Mouse (Mus musculus) hindbrain, embryonic 16.5 days (tissue): ENCODE measurements around the gene Gpsm2. TPM values are rescaled to one million over a fixed set of nuclear protein-coding genes. Genes with fewer than 3 reads are reported as not detected.

Source experiments
- ATAC-seq: fragments of 200-750 bp; cut with Nextera tagmentation; 2 replicates; pipeline ENCODE4 v1.8.0; 2017; ENCODE audit warnings: moderate TSS enrichment, moderate library complexity
- H3K27ac ChIP-seq: fragments of 300-500 bp; sonication (generic); 2 replicates; pipeline ENCODE4 v1.5.1; 2014; ENCODE audit warnings: low read depth, mild to moderate bottlenecking, control low read depth, low read length, moderate library complexity
- H3K27me3 ChIP-seq: fragments of 300-500 bp; sonication (generic); replicated peaks from 2 replicates; pipeline ENCODE4 v1.6.1; 2014; ENCODE audit warnings: low read length; ENCODE audit not compliant: control insufficient read depth, insufficient read depth
- H3K36me3 ChIP-seq: fragments of 300-500 bp; sonication (generic); 2 replicates; pipeline ENCODE4 v1.6.1; 2014; ENCODE audit warnings: mild to moderate bottlenecking, low read length, moderate library complexity, mixed read lengths; ENCODE audit not compliant: control insufficient read depth, insufficient read depth
- H3K4me1 ChIP-seq: fragments of 300-500 bp; sonication (generic); 2 replicates; pipeline ENCODE4 v1.6.1; 2014; ENCODE audit warnings: low read depth, low read length; ENCODE audit not compliant: control insufficient read depth, insufficient read depth
- H3K4me2 ChIP-seq: fragments of 300-500 bp; sonication (generic); 2 replicates; pipeline ENCODE4 v1.6.1; 2014; ENCODE audit warnings: mild to moderate bottlenecking, low read length, control low read depth, moderate library complexity
- H3K4me3 ChIP-seq: fragments of 300-500 bp; sonication (generic); 2 replicates; pipeline ENCODE4 v1.5.1; 2014; ENCODE audit warnings: mild to moderate bottlenecking, low read length, control low read depth, moderate library complexity
- H3K9ac ChIP-seq: fragments of 300-500 bp; sonication (generic); 2 replicates; pipeline ENCODE4 v1.6.1; 2014; ENCODE audit warnings: low read depth, mild to moderate bottlenecking, control low read depth, low read length, moderate library complexity
- H3K9me3 ChIP-seq: fragments of 300-500 bp; sonication (generic); 2 replicates; pipeline ENCODE4 v1.6.1; 2014; ENCODE audit warnings: mild to moderate bottlenecking, low read length, moderate library complexity; ENCODE audit not compliant: control insufficient read depth
- WGBS: fragments of 180-500 bp; shearing (Covaris S2); extraction: QIAGEN DNeasy Blood & Tissue Kit; methylation state at CpG from one replicate; pipeline ENCODE4 v1.1.7; 2014; 5-methylcytosine and 5-hydroxymethylcytosine counted together
- polyA plus RNA-seq: library from polyadenylated mRNA; unstranded; fragments of >200 nt; fragmentation: Nextera tagmentation; extraction: Ambion mirVana; gene quantifications from 2 replicates; pipeline ENCODE4 v1.2.1, GENCODE M21; 2015

The Gpsm2 gene
- polyA plus RNA-seq, 1 experiment from 2014 or later, result 21.1 TPM

GRCm38 (mm10) chr3:108737761-108738160 is 15.7 kb upstream of the Gpsm2 start:
- Histone ChIP-seq H3K4me3 (no peak overlapping the region), H3K27me3 (no peaks in the 10 kb centered on the region), H3K36me3 (no peaks in the 10 kb centered on the region), H3K9ac (no peak overlapping the region), H3K4me1 (no peaks in the 10 kb centered on the region), H3K27ac (no peak overlapping the region), H3K9me3 (no peaks in the 10 kb centered on the region), H3K4me2 (no peak overlapping the region)
- ATAC-seq, result no peak
- 89% methylated on average over 3 of the region's 3 CpGs for WGBS

DNA sequence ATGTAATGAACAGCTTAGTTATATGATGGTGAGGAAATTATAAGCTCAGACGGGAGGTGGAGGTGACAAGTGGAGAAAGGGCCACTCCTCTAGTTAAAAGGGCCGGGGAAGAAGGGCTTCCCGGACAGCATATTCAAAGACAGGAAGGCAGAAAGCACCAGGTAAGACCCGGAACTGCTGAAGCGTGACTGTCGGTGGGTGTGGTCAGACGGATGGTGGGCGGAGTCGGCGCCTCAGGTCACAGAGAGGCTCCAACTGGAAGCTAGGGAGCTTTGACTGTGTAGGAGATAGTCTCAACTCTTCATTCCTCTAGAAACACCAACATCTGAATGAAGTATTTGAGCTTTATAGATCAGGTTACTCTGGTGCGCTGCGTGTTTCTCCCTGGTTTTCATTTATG is 8.2 kb upstream of the Gpsm2 start:
- 48% methylated on average over 12 of the region's 12 CpGs for WGBS
- ATAC-seq, result no peak
- Histone ChIP-seq H3K4me1 (no peaks in the 10 kb centered on the region), H3K9me3 (no peaks in the 10 kb centered on the region), H3K9ac (no peak overlapping the region), H3K4me2 (no peak overlapping the region), H3K4me3 (no peak overlapping the region), H3K36me3 (no peaks in the 10 kb centered on the region), H3K27me3 (no peaks in the 10 kb centered on the region), H3K27ac (no peak overlapping the region)

- no peaks in the 10 kb centered on the region for H3K27me3 ChIP-seq
- H3K4me2 ChIP-seq, result no peak overlapping the region
- no peak overlapping the region for H3K27ac ChIP-seq
- 92% methylated on average over 3 of the region's 3 CpGs for WGBS
- H3K4me3 ChIP-seq, result no peak overlapping the region
- H3K9me3 ChIP-seq, result no peaks in the 10 kb centered on the region
- no peak overlapping the region for H3K9ac ChIP-seq
- ATAC-seq, result no peak
- peaks cover 3% of the 10 kb centered on the region; the same call in 1 of the 2 replicates for H3K4me1 ChIP-seq
- no peaks in the 10 kb centered on the region for H3K36me3 ChIP-seq
Measured at GRCm38 (mm10) chr3:108727776-108728175, 5.7 kb upstream of the Gpsm2 start.

DNA sequence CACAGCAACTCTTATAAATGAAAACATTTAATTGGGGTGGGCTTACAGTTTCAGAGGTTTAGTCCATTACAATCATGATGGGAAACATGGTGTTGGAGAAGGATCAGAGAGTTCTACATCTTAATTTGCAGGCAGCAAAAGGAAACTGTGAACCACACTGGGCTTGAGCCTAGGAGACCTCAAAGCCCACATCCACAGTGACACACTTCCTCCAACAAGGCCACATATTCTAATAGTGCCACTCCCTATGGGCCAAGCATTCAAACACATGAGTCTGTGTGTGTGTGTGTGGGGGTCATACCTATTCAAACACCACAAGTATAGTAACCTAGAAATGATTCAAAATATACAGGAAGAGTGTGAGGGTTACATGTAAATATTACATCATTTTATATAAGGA is 5.2 kb upstream of the Gpsm2 start:
- Histone ChIP-seq H3K4me3 (no peak overlapping the region), H3K4me2 (no peak overlapping the region), H3K36me3 (no peaks in the 10 kb centered on the region), H3K4me1 (peaks cover 4% of the 10 kb centered on the region; the same call in 1 of the 2 replicates), H3K27ac (no peak overlapping the region), H3K9ac (no peak overlapping the region), H3K27me3 (no peaks in the 10 kb centered on the region), H3K9me3 (no peaks in the 10 kb centered on the region)
- ATAC-seq, result no peak

- Histone ChIP-seq H3K4me1 (peaks cover 4% of the 10 kb centered on the region; the same call in 1 of the 2 replicates), H3K36me3 (no peaks in the 10 kb centered on the region), H3K9ac (no peak overlapping the region), H3K27ac (no peak overlapping the region), H3K27me3 (no peaks in the 10 kb centered on the region), H3K4me3 (no peak overlapping the region), H3K9me3 (no peaks in the 10 kb centered on the region), H3K4me2 (no peak overlapping the region)
- 92% methylated on average over 7 of the region's 7 CpGs for WGBS
- no peak for ATAC-seq
Measured at GRCm38 (mm10) chr3:108726413-108726812, 4.3 kb upstream of the Gpsm2 start.

DNA sequence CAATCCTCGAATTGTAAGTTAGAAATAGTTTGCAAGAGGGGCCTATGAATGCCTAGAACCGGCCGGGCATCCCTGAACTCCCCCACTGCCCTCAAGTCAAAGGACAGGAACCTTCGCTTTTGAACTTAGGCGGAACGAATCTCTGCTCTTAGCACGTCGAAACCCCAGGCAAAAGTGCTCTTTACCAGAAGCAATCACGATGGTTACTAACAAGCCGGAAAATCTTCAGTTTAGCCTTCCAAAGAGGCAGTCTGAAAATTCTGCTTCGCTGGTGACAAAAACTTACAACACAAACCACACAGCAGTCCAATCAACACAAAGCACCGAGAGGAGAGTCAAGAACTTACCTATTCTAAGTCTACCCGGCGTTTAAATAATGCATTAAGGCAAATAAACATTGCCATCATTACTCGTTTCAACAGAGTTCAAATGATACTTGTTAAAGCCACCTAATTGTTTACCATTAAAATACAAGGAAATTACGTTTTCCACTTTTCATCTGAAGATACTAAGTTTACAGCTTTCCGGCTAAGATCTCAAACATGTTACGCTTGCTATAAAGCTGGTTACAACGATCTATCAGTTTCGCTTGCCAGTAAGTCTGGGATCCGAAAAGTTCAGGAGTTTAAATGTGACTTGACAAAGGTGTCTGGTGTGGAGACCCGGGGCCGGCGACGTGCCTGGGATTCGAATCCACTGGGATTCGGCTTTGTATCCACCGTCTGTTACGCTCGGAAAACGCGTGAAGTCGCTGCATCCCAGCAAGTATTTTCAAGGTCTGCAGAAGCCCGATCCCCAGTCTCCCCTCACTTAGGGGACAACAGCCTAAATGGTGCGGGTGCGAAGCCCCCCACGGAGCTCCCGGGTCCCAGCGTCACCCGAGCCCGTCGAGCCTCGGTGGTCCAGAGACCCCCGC is 775 bp downstream of the Gpsm2 start:
- H3K27ac ChIP-seq, result peak overlapping the region; percentile 82

GRCm38 (mm10) chr3:108719761-108720160 is 2.3 kb downstream of the Gpsm2 start:
- H3K9me3 ChIP-seq, result no peaks in the 10 kb centered on the region
- no peak for ATAC-seq
- peaks cover 16% of the 10 kb centered on the region for H3K4me1 ChIP-seq
- H3K36me3 ChIP-seq, result no peaks in the 10 kb centered on the region
- no peak overlapping the region for H3K27ac ChIP-seq
- no peak overlapping the region for H3K9ac ChIP-seq
- H3K27me3 ChIP-seq, result no peaks in the 10 kb centered on the region
- WGBS, result 90% methylated on average over 3 of the region's 3 CpGs
- H3K4me2 ChIP-seq, result peak overlapping the region; percentile 5; the same call in 1 of the 2 replicates
- no peak overlapping the region for H3K4me3 ChIP-seq

More for the DNA sequence above, 775 bp downstream of the Gpsm2 start:
- Histone ChIP-seq H3K36me3 (no peaks in the 10 kb centered on the region), H3K4me3 (peak overlapping the region; percentile 73), H3K4me1 (peaks cover 16% of the 10 kb centered on the region), H3K4me2 (peak overlapping the region; percentile 80), H3K9me3 (no peaks in the 10 kb centered on the region), H3K27me3 (no peaks in the 10 kb centered on the region), H3K9ac (peak overlapping the region; percentile 78)
- ATAC-seq, result no peak; the same call in 1 of the 2 replicates
- under 1% methylated on average over 43 of the region's 44 CpGs for WGBS

DNA sequence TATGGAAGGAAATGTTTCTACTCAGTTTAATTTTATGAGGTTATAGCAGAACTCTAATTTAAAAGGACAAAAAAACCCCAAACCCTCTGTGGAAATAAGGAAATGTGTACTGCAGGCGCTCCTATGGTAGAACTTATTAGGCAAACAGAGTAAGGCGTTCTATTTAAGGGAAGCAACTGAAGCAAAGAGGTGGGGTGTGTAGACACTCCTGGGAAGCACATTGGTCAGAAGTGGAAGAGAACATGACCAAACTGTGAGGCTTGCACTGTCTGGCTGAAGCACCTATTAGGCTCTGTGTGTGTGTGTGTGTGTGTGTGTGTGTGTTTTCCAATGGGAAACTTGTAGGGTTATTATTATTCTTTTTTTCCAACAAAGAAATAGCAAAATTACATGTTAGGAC is 2.8 kb downstream of the Gpsm2 start:
- no peak for ATAC-seq
- Histone ChIP-seq H3K4me1 (peaks cover 16% of the 10 kb centered on the region), H3K9me3 (no peaks in the 10 kb centered on the region), H3K4me3 (no peak overlapping the region), H3K9ac (no peak overlapping the region), H3K4me2 (no peak overlapping the region), H3K27ac (no peak overlapping the region), H3K27me3 (no peaks in the 10 kb centered on the region), H3K36me3 (no peaks in the 10 kb centered on the region)
- WGBS, result 84% methylated on average over 2 of the region's 2 CpGs

- H3K4me3 ChIP-seq, result no peak overlapping the region
- H3K9ac ChIP-seq, result no peak overlapping the region
- H3K4me2 ChIP-seq, result no peak overlapping the region
- peaks cover 15% of the 10 kb centered on the region for H3K4me1 ChIP-seq
- no peaks in the 10 kb centered on the region for H3K27me3 ChIP-seq
- ATAC-seq, result no peak
- no peaks in the 10 kb centered on the region for H3K36me3 ChIP-seq
- no peak overlapping the region for H3K27ac ChIP-seq
- H3K9me3 ChIP-seq, result no peaks in the 10 kb centered on the region
- 91% methylated on average over 3 of the region's 3 CpGs for WGBS
Measured at GRCm38 (mm10) chr3:108717896-108718502, 4.1 kb downstream of the Gpsm2 start.
